Mouse (Mus musculus) forebrain, embryonic 11.5 days (tissue): ENCODE data around the gene Tead2. TPM values are rescaled to one million over a fixed set of nuclear protein-coding genes. Genes with fewer than 3 reads are reported as not detected.
A peak's percentile ranks its signal among the peaks of the same experiment; 100 is the strongest.

Source experiments
- ATAC-seq: fragments of 200-750 bp; cut with Nextera tagmentation; replicated peaks from 2 replicates; pipeline ENCODE4 v1.8.0; 2017; ENCODE audit warnings: moderate TSS enrichment; ENCODE audit not compliant: low FRiP score
- DNase-seq: peaks from one replicate; pipeline ENCODE4 v3.0.0-alpha.2; 2017; ENCODE audit warnings: low spot score
- H3K27ac ChIP-seq: fragments of 300-500 bp; sonication (generic); 2 replicates; pipeline ENCODE4 v1.5.1; 2014; ENCODE audit warnings: low read depth, low read length
- H3K27me3 ChIP-seq: fragments of 300-500 bp; sonication (generic); 2 replicates; pipeline ENCODE4 v1.6.1; 2014; ENCODE audit warnings: mild to moderate bottlenecking, low read length, mixed read lengths; ENCODE audit not compliant: control insufficient read depth, insufficient read depth
- H3K36me3 ChIP-seq: fragments of 300-500 bp; sonication (generic); 2 replicates; pipeline ENCODE4 v1.6.1; 2014; ENCODE audit warnings: mild to moderate bottlenecking, low read length, moderate library complexity, mixed read lengths; ENCODE audit not compliant: control insufficient read depth, insufficient read depth
- H3K4me1 ChIP-seq: fragments of 300-500 bp; sonication (generic); replicated peaks from 2 replicates; pipeline ENCODE4 v1.6.1; 2014; ENCODE audit warnings: low read length, mixed read lengths; ENCODE audit not compliant: control insufficient read depth, insufficient read depth
- H3K4me2 ChIP-seq: fragments of 300-500 bp; sonication (generic); 2 replicates; pipeline ENCODE4 v1.6.1; 2014; ENCODE audit warnings: low read depth, mild to moderate bottlenecking, low read length, moderate library complexity, mixed read lengths; ENCODE audit not compliant: severe bottlenecking
- H3K4me3 ChIP-seq: fragments of 300-500 bp; sonication (generic); 2 replicates; pipeline ENCODE4 v1.5.1; 2014; ENCODE audit warnings: low read depth, low read length
- H3K9ac ChIP-seq: fragments of 300-500 bp; sonication (generic); 2 replicates; pipeline ENCODE4 v1.6.1; 2014; ENCODE audit warnings: low read length
- H3K9me3 ChIP-seq: fragments of 300-500 bp; sonication (generic); 2 replicates; pipeline ENCODE4 v1.6.1; 2016; ENCODE audit warnings: low read length, mixed read lengths; ENCODE audit not compliant: control insufficient read depth
- WGBS: fragments of 180-500 bp; shearing (Covaris S2); extraction: QIAGEN DNeasy Blood & Tissue Kit; methylation state at CpG from one replicate; pipeline ENCODE4 v1.1.7; 2014; 5-methylcytosine and 5-hydroxymethylcytosine counted together
- polyA plus RNA-seq: library from polyadenylated mRNA; unstranded; fragments of >200 nt; fragmentation: Nextera tagmentation; extraction: Ambion mirVana; gene quantifications from 2 replicates; pipeline ENCODE4 v1.2.1, GENCODE M21; 2014

Tead2 gene
- polyA plus RNA-seq, 1 experiment from 2014 or later = 297 TPM

- Histone ChIP-seq H3K4me2 (peak overlapping the region; percentile 51), H3K9ac (no peak overlapping the region), H3K36me3 (no peaks in the 10 kb centered on the region), H3K27me3 (peaks cover 72% of the 10 kb centered on the region), H3K4me1 (peaks cover 6% of the 10 kb centered on the region; the same call in 1 of the 2 replicates), H3K4me3 (peak overlapping the region; percentile 15; the same call in 1 of the 2 replicates), H3K9me3 (no peaks in the 10 kb centered on the region), H3K27ac (no peak overlapping the region)
- DNase-seq (no peak), ATAC-seq (0 out of 2 replicates have a peak, but pooled peaks have one; percentile 8)
- WGBS = 16% methylated on average over 11 of the region's 11 CpGs
Observed at GRCm38 (mm10) chr7:45182606-45183005, 32.9 kb upstream of the Tead2 start.

- Histone ChIP-seq H3K36me3 (no peaks in the 10 kb centered on the region), H3K4me3 (no peak overlapping the region), H3K9me3 (no peaks in the 10 kb centered on the region), H3K9ac (no peak overlapping the region), H3K4me1 (peaks cover 6% of the 10 kb centered on the region; the same call in 1 of the 2 replicates), H3K27ac (no peak overlapping the region), H3K4me2 (no peak overlapping the region), H3K27me3 (peaks cover 61% of the 10 kb centered on the region)
- WGBS = 69% methylated on average over 7 of the region's 7 CpGs
- ATAC-seq (no peak), DNase-seq (no peak)
Observed at GRCm38 (mm10) chr7:45183672-45184071, 31.9 kb upstream of the Tead2 start.

- H3K27ac ChIP-seq = no peak overlapping the region
- no peak overlapping the region for H3K9ac ChIP-seq
- H3K4me3 ChIP-seq = no peak overlapping the region
- ATAC-seq (no peak), DNase-seq (no peak)
- no peak overlapping the region for H3K4me2 ChIP-seq
- WGBS = 52% methylated on average over 7 of the region's 7 CpGs
- H3K27me3 ChIP-seq = peaks cover 39% of the 10 kb centered on the region
- H3K9me3 ChIP-seq = no peaks in the 10 kb centered on the region
- peaks cover 4% of the 10 kb centered on the region; the same call in 1 of the 2 replicates for H3K4me1 ChIP-seq
- H3K36me3 ChIP-seq = no peaks in the 10 kb centered on the region
Observed at GRCm38 (mm10) chr7:45185921-45186320, 29.6 kb upstream of the Tead2 start.

GRCm38 (mm10) chr7:45189600-45189999, 26.0 kb upstream of the Tead2 start:
- Histone ChIP-seq H3K9me3 (no peaks in the 10 kb centered on the region), H3K4me2 (no peak overlapping the region), H3K27me3 (peaks cover 3% of the 10 kb centered on the region), H3K4me3 (no peak overlapping the region), H3K27ac (no peak overlapping the region), H3K4me1 (peaks cover 2% of the 10 kb centered on the region; the same call in 1 of the 2 replicates), H3K36me3 (no peaks in the 10 kb centered on the region), H3K9ac (no peak overlapping the region)
- WGBS = 61% methylated on average over 16 of the region's 16 CpGs
- DNase-seq (no peak), ATAC-seq (no peak)

GRCm38 (mm10) chr7:45190186-45190585, 25.4 kb upstream of the Tead2 start:
- Histone ChIP-seq H3K36me3 (no peaks in the 10 kb centered on the region), H3K9me3 (no peaks in the 10 kb centered on the region), H3K4me2 (no peak overlapping the region), H3K27me3 (no peaks in the 10 kb centered on the region; the same call in none of the 2 replicates), H3K4me1 (peaks cover 2% of the 10 kb centered on the region; the same call in 1 of the 2 replicates), H3K27ac (no peak overlapping the region), H3K9ac (no peak overlapping the region), H3K4me3 (no peak overlapping the region)
- ATAC-seq = no peak
- 90% methylated on average over 6 of the region's 6 CpGs for WGBS
- DNase-seq = no peak

DNA sequence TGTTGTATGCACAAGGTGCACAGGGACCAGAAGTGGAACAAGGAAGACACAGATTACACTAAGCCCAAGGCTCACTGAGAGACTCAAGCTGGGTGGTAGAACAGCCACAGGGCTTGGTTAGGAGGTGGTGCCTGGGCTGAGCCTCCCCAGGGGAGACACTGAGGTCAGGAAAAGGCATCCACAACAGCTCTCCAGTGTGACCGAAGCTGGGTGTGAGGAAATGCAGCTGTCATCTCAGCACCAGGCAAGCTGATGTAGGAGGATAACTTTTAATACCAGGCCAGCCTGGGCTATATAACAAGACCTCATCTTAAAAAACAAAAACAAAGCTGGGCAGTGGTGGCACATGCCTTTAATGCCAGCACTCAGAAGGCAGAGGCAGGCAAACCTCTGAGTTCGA, 24.4 kb upstream of the Tead2 start:
- ATAC-seq (no peak), DNase-seq (no peak)
- Histone ChIP-seq H3K4me3 (no peak overlapping the region), H3K9me3 (no peaks in the 10 kb centered on the region), H3K9ac (no peak overlapping the region), H3K36me3 (no peaks in the 10 kb centered on the region), H3K27ac (no peak overlapping the region), H3K4me2 (no peak overlapping the region), H3K4me1 (no peaks in the 10 kb centered on the region; the same call in 1 of the 2 replicates), H3K27me3 (no peaks in the 10 kb centered on the region; the same call in 1 of the 2 replicates)
- 77% methylated on average over 2 of the region's 2 CpGs for WGBS

DNA sequence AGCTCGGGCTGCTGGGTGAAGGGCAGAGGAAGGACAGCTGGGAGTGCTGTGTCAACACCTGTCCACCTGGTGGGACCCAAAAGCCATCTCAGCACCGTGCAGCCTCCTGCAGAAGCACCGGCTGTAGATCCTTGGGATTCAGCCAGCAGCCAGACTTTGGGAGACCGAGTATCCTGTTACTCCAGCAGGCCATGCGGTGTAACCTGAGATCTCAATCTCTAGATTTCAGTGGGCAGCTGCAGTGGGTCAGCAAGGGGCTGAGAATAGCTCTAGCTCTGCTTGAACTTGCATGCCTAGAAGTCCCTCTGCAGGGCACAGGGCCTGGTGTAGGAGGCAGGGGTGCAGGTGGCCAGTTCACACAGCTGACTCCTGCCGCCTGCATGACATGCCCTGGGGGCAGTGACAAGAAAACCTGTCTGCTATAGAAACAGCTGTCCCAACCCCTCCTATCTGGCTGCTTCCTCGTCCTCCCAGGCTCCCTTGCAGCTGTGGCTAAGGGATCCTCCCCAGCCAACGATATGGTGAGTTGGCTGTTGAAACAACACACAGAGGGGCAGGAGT, 23.7 kb upstream of the Tead2 start:
- no peak overlapping the region for H3K4me2 ChIP-seq
- H3K36me3 ChIP-seq = no peaks in the 10 kb centered on the region
- ATAC-seq (no peak), DNase-seq (no peak)
- H3K4me3 ChIP-seq = no peak overlapping the region
- WGBS = 26% methylated on average over 8 of the region's 8 CpGs
- H3K27ac ChIP-seq = no peak overlapping the region
- H3K9me3 ChIP-seq = no peaks in the 10 kb centered on the region
- no peaks in the 10 kb centered on the region; the same call in 1 of the 2 replicates for H3K4me1 ChIP-seq
- H3K9ac ChIP-seq = no peak overlapping the region
- no peaks in the 10 kb centered on the region; the same call in 1 of the 2 replicates for H3K27me3 ChIP-seq

DNA sequence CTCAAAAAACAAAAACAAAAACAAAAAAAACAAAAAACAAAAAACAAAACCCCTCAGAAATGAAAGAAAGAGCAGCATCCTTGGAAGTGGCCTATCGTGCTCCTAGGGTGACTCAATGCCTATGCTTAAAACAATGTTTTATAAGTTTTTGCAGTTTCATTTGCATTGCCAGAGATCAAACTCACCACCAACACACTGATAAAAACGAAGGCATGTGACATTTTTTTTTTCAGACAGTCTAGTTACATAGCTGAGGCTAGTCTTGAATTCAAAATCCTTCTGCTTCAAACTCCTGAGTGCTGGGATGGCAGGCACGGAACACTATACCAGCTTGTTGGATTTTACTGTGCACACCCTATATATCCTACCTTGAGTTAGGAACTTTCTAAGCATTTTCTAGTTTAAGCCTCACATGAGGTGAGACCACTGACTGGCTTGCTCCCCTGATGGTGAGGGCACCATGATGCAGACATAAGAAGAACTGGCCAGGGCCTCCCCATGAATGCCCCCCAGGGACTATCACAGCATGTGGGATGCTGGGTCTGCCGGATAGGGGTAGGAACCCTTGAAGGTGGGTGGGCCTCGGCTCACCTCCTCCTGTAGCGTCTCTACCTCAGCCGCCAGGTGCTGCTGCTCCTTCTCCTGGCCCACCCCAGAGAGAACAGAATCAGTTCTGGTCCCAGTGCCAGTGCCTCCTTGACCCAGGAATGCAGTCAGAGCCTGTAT, 22.8 kb upstream of the Tead2 start:
- H3K9ac ChIP-seq = no peak overlapping the region
- WGBS = 81% methylated on average over 7 of the region's 7 CpGs
- DNase-seq = no peak
- no peak overlapping the region for H3K4me2 ChIP-seq
- ATAC-seq = no peak
- no peaks in the 10 kb centered on the region for H3K36me3 ChIP-seq
- H3K9me3 ChIP-seq = no peaks in the 10 kb centered on the region
- no peak overlapping the region for H3K27ac ChIP-seq
- H3K4me1 ChIP-seq = no peaks in the 10 kb centered on the region; the same call in 1 of the 2 replicates
- H3K4me3 ChIP-seq = no peak overlapping the region
- H3K27me3 ChIP-seq = no peaks in the 10 kb centered on the region
